Mouse (Mus musculus) embryonic facial prominence, embryonic 13.5 days (tissue): ENCODE data around the gene Leng1. TPM values are rescaled to one million over a fixed set of nuclear protein-coding genes. Genes with fewer than 3 reads are reported as not detected.

Source experiments
- ATAC-seq: fragments of 200-750 bp; cut with Nextera tagmentation; 2 replicates; pipeline ENCODE4 v1.8.0; 2017; ENCODE audit warnings: low read depth; ENCODE audit not compliant: insufficient number of reproducible peaks, insufficient read depth, low FRiP score, low TSS enrichment
- H3K27ac ChIP-seq: fragments of 300-500 bp; sonication (generic); 2 replicates; pipeline ENCODE4 v1.5.1; 2015; ENCODE audit warnings: moderate library complexity, mild to moderate bottlenecking, inconsistent platforms
- H3K27me3 ChIP-seq: fragments of 300-500 bp; sonication (generic); 2 replicates; pipeline ENCODE4 v1.6.1; 2015; ENCODE audit warnings: mild to moderate bottlenecking, inconsistent platforms
- H3K36me3 ChIP-seq: fragments of 300-500 bp; sonication (generic); 2 replicates; pipeline ENCODE4 v1.6.1; 2015; ENCODE audit warnings: mild to moderate bottlenecking, inconsistent platforms
- H3K4me1 ChIP-seq: fragments of 300-500 bp; sonication (generic); 2 replicates; pipeline ENCODE4 v1.6.1; 2015; ENCODE audit warnings: inconsistent platforms
- H3K4me2 ChIP-seq: fragments of 300-500 bp; sonication (generic); 2 replicates; pipeline ENCODE4 v1.6.1; 2015; ENCODE audit warnings: moderate library complexity, mild to moderate bottlenecking, inconsistent platforms
- H3K4me3 ChIP-seq: fragments of 300-500 bp; sonication (generic); 2 replicates; pipeline ENCODE4 v1.5.1; 2015; ENCODE audit warnings: mild to moderate bottlenecking, inconsistent platforms
- H3K9ac ChIP-seq: fragments of 300-500 bp; sonication (generic); 2 replicates; pipeline ENCODE4 v1.6.1; 2015; ENCODE audit warnings: mild to moderate bottlenecking, inconsistent platforms
- H3K9me3 ChIP-seq: fragments of 300-500 bp; sonication (generic); 2 replicates; pipeline ENCODE4 v1.6.1; 2016; ENCODE audit warnings: inconsistent platforms
- WGBS: fragments of 180-500 bp; shearing (Covaris S2); methylation state at CpG from one replicate; pipeline ENCODE4 v1.1.7; 2015; ENCODE audit warnings: mixed read lengths; 5-methylcytosine and 5-hydroxymethylcytosine counted together
- polyA plus RNA-seq: library from polyadenylated mRNA; unstranded; fragments of >200 nt; fragmentation: Nextera tagmentation; extraction: Ambion mirVana; gene quantifications from 2 replicates; pipeline ENCODE4 v1.2.1, GENCODE M21; 2015

Gene Leng1
- polyA plus RNA-seq, 1 experiment from 2014 or later: 20.6 TPM

- 66% methylated on average over 4 of the region's 4 CpGs for WGBS
- Histone ChIP-seq H3K4me1 (peaks cover 27% of the 10 kb centered on the region), H3K9ac (peak overlapping the region; percentile 99), H3K4me3 (peak overlapping the region; percentile 97), H3K27ac (no peak overlapping the region), H3K4me2 (peak overlapping the region; percentile 86), H3K36me3 (peaks cover 25% of the 10 kb centered on the region), H3K9me3 (no peaks in the 10 kb centered on the region), H3K27me3 (no peaks in the 10 kb centered on the region)
- ATAC-seq: no peak
Observed at GRCm38 (mm10) chr7:3646641-3647040, 19.0 kb downstream of the Leng1 start.

- peak overlapping the region; percentile 97 for H3K4me3 ChIP-seq
- no peak for ATAC-seq
- WGBS: 20% methylated on average over 9 of the region's 9 CpGs
- peak overlapping the region; percentile 86 for H3K4me2 ChIP-seq
- no peaks in the 10 kb centered on the region for H3K27me3 ChIP-seq
- peaks cover 27% of the 10 kb centered on the region for H3K4me1 ChIP-seq
- peak overlapping the region; percentile 99 for H3K9ac ChIP-seq
- H3K9me3 ChIP-seq: no peaks in the 10 kb centered on the region
- peaks cover 25% of the 10 kb centered on the region for H3K36me3 ChIP-seq
- peak overlapping the region; percentile 98; the same call in 1 of the 2 replicates for H3K27ac ChIP-seq
Observed at GRCm38 (mm10) chr7:3646188-3646587, 19.5 kb downstream of the Leng1 start.

- peaks cover 27% of the 10 kb centered on the region for H3K4me1 ChIP-seq
- H3K9ac ChIP-seq: peak overlapping the region; percentile 99
- H3K36me3 ChIP-seq: peaks cover 25% of the 10 kb centered on the region
- H3K27ac ChIP-seq: peak overlapping the region; percentile 98
- H3K27me3 ChIP-seq: no peaks in the 10 kb centered on the region
- H3K9me3 ChIP-seq: no peaks in the 10 kb centered on the region
- peak; percentile 0; the same call in 1 of the 2 replicates for ATAC-seq
- H3K4me2 ChIP-seq: peak overlapping the region; percentile 86
- peak overlapping the region; percentile 97 for H3K4me3 ChIP-seq
- WGBS: under 1% methylated on average over 52 of the region's 58 CpGs
Observed at GRCm38 (mm10) chr7:3645488-3646025, 20.1 kb downstream of the Leng1 start.

GRCm38 (mm10) chr7:3644672-3645487, 20.8 kb downstream of the Leng1 start, which contains the start of gene Cnot3:
Cnot3 (plus strand) TSS chr7:3645268.
- H3K4me3 ChIP-seq: peak within 1 kb of the TSS; percentile 97
- peak; percentile 99 for ATAC-seq
- peaks cover 25% of the 10 kb centered on the region for H3K36me3 ChIP-seq
- H3K27ac ChIP-seq: peak within 1 kb of the TSS; percentile 98
- H3K9ac ChIP-seq: peak within 1 kb of the TSS; percentile 99
- peaks cover 27% of the 10 kb centered on the region for H3K4me1 ChIP-seq
- H3K27me3 ChIP-seq: no peaks in the 10 kb centered on the region
- no peaks in the 10 kb centered on the region for H3K9me3 ChIP-seq
- WGBS: under 1% methylated on average over 53 of the region's 58 CpGs
- H3K4me2 ChIP-seq: peak within 1 kb of the TSS; percentile 86

- 1% methylated on average over 11 of the region's 11 CpGs for WGBS
- H3K4me2 ChIP-seq: peak overlapping the region; percentile 58
- H3K4me3 ChIP-seq: peak overlapping the region; percentile 97
- H3K36me3 ChIP-seq: peaks cover 27% of the 10 kb centered on the region
- peaks cover 27% of the 10 kb centered on the region for H3K4me1 ChIP-seq
- H3K27ac ChIP-seq: no peak overlapping the region; the same call in 1 of the 2 replicates
- H3K9ac ChIP-seq: no peak overlapping the region
- no peaks in the 10 kb centered on the region for H3K27me3 ChIP-seq
- no peaks in the 10 kb centered on the region for H3K9me3 ChIP-seq
- no peak for ATAC-seq
Observed at GRCm38 (mm10) chr7:3644348-3644671, 21.3 kb downstream of the Leng1 start.

GRCm38 (mm10) chr7:3643843-3644242, 21.8 kb downstream of the Leng1 start:
- Histone ChIP-seq H3K27me3 (no peaks in the 10 kb centered on the region), H3K4me2 (peak overlapping the region; percentile 58), H3K9ac (no peak overlapping the region), H3K36me3 (peaks cover 31% of the 10 kb centered on the region), H3K4me1 (peaks cover 27% of the 10 kb centered on the region), H3K4me3 (peak overlapping the region; percentile 97), H3K27ac (no peak overlapping the region; the same call in 1 of the 2 replicates), H3K9me3 (no peaks in the 10 kb centered on the region)
- no peak for ATAC-seq
- WGBS: 20% methylated on average over 9 of the region's 9 CpGs

GRCm38 (mm10) chr7:3643412-3643811, 22.2 kb downstream of the Leng1 start:
- WGBS: 74% methylated on average over 5 of the region's 5 CpGs
- no peak overlapping the region for H3K4me3 ChIP-seq
- H3K4me2 ChIP-seq: peak overlapping the region; percentile 58; the same call in 1 of the 2 replicates
- H3K4me1 ChIP-seq: peaks cover 22% of the 10 kb centered on the region
- no peak overlapping the region for H3K9ac ChIP-seq
- no peak for ATAC-seq
- no peaks in the 10 kb centered on the region for H3K9me3 ChIP-seq
- no peak overlapping the region for H3K27ac ChIP-seq
- H3K27me3 ChIP-seq: no peaks in the 10 kb centered on the region
- peaks cover 36% of the 10 kb centered on the region for H3K36me3 ChIP-seq

- H3K27me3 ChIP-seq: no peaks in the 10 kb centered on the region
- no peak for ATAC-seq
- H3K9me3 ChIP-seq: no peaks in the 10 kb centered on the region
- H3K9ac ChIP-seq: peak overlapping the region; percentile 87
- peaks cover 43% of the 10 kb centered on the region for H3K36me3 ChIP-seq
- no peak overlapping the region for H3K27ac ChIP-seq
- H3K4me2 ChIP-seq: peak overlapping the region; percentile 99
- H3K4me3 ChIP-seq: peak overlapping the region; percentile 75
- H3K4me1 ChIP-seq: peaks cover 25% of the 10 kb centered on the region
- WGBS: 56% methylated on average over 3 of the region's 3 CpGs
Observed at GRCm38 (mm10) chr7:3630478-3630815, 35.2 kb downstream of the Leng1 start.

- H3K4me2 ChIP-seq: peak within 1 kb of the TSS; percentile 99
- no peaks in the 10 kb centered on the region for H3K27me3 ChIP-seq
- H3K36me3 ChIP-seq: peaks cover 36% of the 10 kb centered on the region
- ATAC-seq: peak; percentile 80
- H3K4me3 ChIP-seq: peak within 1 kb of the TSS; percentile 75
- H3K9ac ChIP-seq: peak within 1 kb of the TSS; percentile 87
- peak within 1 kb of the TSS; percentile 84 for H3K27ac ChIP-seq
- 1% methylated on average over 47 of the region's 47 CpGs for WGBS
- peaks cover 25% of the 10 kb centered on the region for H3K4me1 ChIP-seq
- no peaks in the 10 kb centered on the region for H3K9me3 ChIP-seq
Observed at GRCm38 (mm10) chr7:3629543-3630477, 35.8 kb downstream of the Leng1 start, which contains the start of the genes Tfpt and Prpf31. Tfpt (minus strand) TSS chr7:3629929. Prpf31 (plus strand) TSS chr7:3629985.

GRCm38 (mm10) chr7:3629030-3629429, 36.6 kb downstream of the Leng1 start:
- Histone ChIP-seq H3K4me1 (peaks cover 25% of the 10 kb centered on the region), H3K36me3 (peaks cover 36% of the 10 kb centered on the region), H3K9ac (peak overlapping the region; percentile 87), H3K4me2 (peak overlapping the region; percentile 99), H3K9me3 (no peaks in the 10 kb centered on the region), H3K27ac (peak overlapping the region; percentile 84; the same call in 1 of the 2 replicates), H3K27me3 (no peaks in the 10 kb centered on the region), H3K4me3 (peak overlapping the region; percentile 75)
- ATAC-seq: no peak
- WGBS: 39% methylated on average over 4 of the region's 4 CpGs
